10 mouse cellular contexts compared by ENCODE assay signal in genomic region chr1:166137244-166137938, GRCm38 (mm10). TPM values are rescaled to one million over a fixed set of nuclear protein-coding genes. Genes with fewer than 3 reads are reported as not detected.
DNase-seq lines count a peak whose midpoint lies in the region; ATAC-seq and TF ChIP-seq lines count a peak whose summit lies in the region.
"Had no signal": no experiment of that assay in that cellular context is flagged by ENCODE, and none has a peak within 500 bp of the region (broad histone marks: within the 10 kb centered on the region; RNA-seq: fewer than 3 reads in every experiment).

No protein-coding gene starts in this region.

- H3K9ac ChIP-seq in lung, embryonic 14.5 days, result no peak overlapping the region
- no peak overlapping the region for H3K9ac ChIP-seq in liver, embryonic 13.5 days
- H3K9ac ChIP-seq in stomach, postnatal 0 days (ENCODE audit: low read length), result no peak overlapping the region; the same call in 1 of the 2 replicates

- no peaks in the 10 kb centered on the region for H3K27me3 ChIP-seq in lung, embryonic 14.5 days (ENCODE audit: insufficient read depth, low read length)
- no peaks in the 10 kb centered on the region for H3K27me3 ChIP-seq in liver, embryonic 13.5 days
- no peaks in the 10 kb centered on the region for H3K27me3 ChIP-seq in stomach, postnatal 0 days (ENCODE audit: control insufficient read depth, insufficient read depth, low read length)

- TF ChIP-seq EP300 in stomach, postnatal 0 days (optimal IDR thresholded peaks at IDR 0.05), result no peak

- no peak overlapping the region for H3K4me2 ChIP-seq in lung, embryonic 14.5 days
- H3K4me2 ChIP-seq in liver, embryonic 13.5 days, result no peak overlapping the region
- H3K4me2 ChIP-seq in stomach, postnatal 0 days (replicated peaks; ENCODE audit: low read depth), result 0 out of 2 replicates have a peak overlapping the region, but pooled peaks have one; percentile 17

- no peaks in the 10 kb centered on the region for H3K36me3 ChIP-seq in lung, embryonic 14.5 days (ENCODE audit: insufficient read depth)
- H3K36me3 ChIP-seq in liver, embryonic 13.5 days, result no peaks in the 10 kb centered on the region
- no peaks in the 10 kb centered on the region for H3K36me3 ChIP-seq in stomach, postnatal 0 days (ENCODE audit: control insufficient read depth, insufficient read depth, low read length)

- H3K27ac ChIP-seq in lung, embryonic 14.5 days (ENCODE audit: low read depth), result no peak overlapping the region
- H3K27ac ChIP-seq in liver, embryonic 13.5 days, result no peak overlapping the region
- peak overlapping the region; percentile 63; the same call in 1 of the 2 replicates for H3K27ac ChIP-seq in stomach, postnatal 0 days (replicated peaks)

- H3K4me3 ChIP-seq in lung, embryonic 14.5 days (ENCODE audit: low read depth, low read length), result no peak overlapping the region
- H3K4me3 ChIP-seq in lung, adult 2 months (replicated peaks; ENCODE audit: extremely low read depth, low read depth, low read length), result no peak overlapping the region
- H3K4me3 ChIP-seq in liver, embryonic 13.5 days (replicated peaks), result no peak overlapping the region
- no peak overlapping the region for H3K4me3 ChIP-seq in stomach, postnatal 0 days (ENCODE audit: low read depth, low read length)

- no peak for DNase-seq in lung, embryonic 14.5 days
- no peak for DNase-seq in lung, adult 2 months
- peak; percentile 85 for DNase-seq in adrenal gland, adult 2 months
- no peak for DNase-seq in liver, embryonic 13.5 days
- peak; percentile 62 for DNase-seq in stomach, postnatal 0 days (ENCODE audit: low spot score)
- no peak for DNase-seq in right cerebral cortex, adult 2 months (ENCODE audit: low spot score in 2 of 2)
- DNase-seq: cerebellum, adult 11-12 months; left cerebral cortex, postnatal 4 days had no signal

- no peaks in the 10 kb centered on the region for H3K9me3 ChIP-seq in lung, embryonic 14.5 days (ENCODE audit: low read depth, low read length)
- no peaks in the 10 kb centered on the region for H3K9me3 ChIP-seq in liver, embryonic 13.5 days (replicated peaks)
- H3K9me3 ChIP-seq in stomach, postnatal 0 days (ENCODE audit: control insufficient read depth, low read length), result no peaks in the 10 kb centered on the region

- no peaks in the 10 kb centered on the region for H3K4me1 ChIP-seq in lung, embryonic 14.5 days (ENCODE audit: insufficient read depth)
- peaks cover 5% of the 10 kb centered on the region for H3K4me1 ChIP-seq in lung, adult 2 months (ENCODE audit: control insufficient read depth, insufficient read depth, low read length)
- H3K4me1 ChIP-seq in liver, embryonic 13.5 days (replicated peaks), result peaks cover 19% of the 10 kb centered on the region
- H3K4me1 ChIP-seq in stomach, postnatal 0 days (replicated peaks; ENCODE audit: control insufficient read depth, insufficient read depth), result no peaks in the 10 kb centered on the region

- no peak for TF ChIP-seq CTCF in lung, embryonic 14.5 days (IDR thresholded peaks at IDR 0.05; ENCODE audit: low read depth)
- no peak for TF ChIP-seq CTCF in lung, adult 2 months (IDR thresholded peaks at IDR 0.05; ENCODE audit: insufficient read depth, low read length)
- TF ChIP-seq CTCF in stomach, postnatal 0 days (IDR thresholded peaks at IDR 0.05; ENCODE audit: low read depth), result no peak

- peak; percentile 32; the same call in 1 of the 2 replicates for ATAC-seq in lung, embryonic 14.5 days (ENCODE audit: insufficient read depth)
- ATAC-seq in liver, embryonic 13.5 days (ENCODE audit: low read depth), result peak; percentile 34; the same call in 1 of the 2 replicates
- peak; percentile 86 for ATAC-seq in stomach, postnatal 0 days (ENCODE audit: low FRiP score, low TSS enrichment)
- no peak for ATAC-seq in erythroid progenitor cell, adult 5-6 weeks (replicated peaks; ENCODE audit: low FRiP score, poor library complexity, severe bottlenecking)

- no peak for TF ChIP-seq POLR2A in lung, adult 2 months (IDR thresholded peaks at IDR 0.05; ENCODE audit: borderline replicate concordance, extremely low read depth, low read depth, low read length)

- WGBS in lung, embryonic 14.5 days, result 54% methylated on average over 7 of the region's 7 CpGs
- WGBS in lung, adult 2 months, result 58% methylated on average over 7 of the region's 7 CpGs
- 54% methylated on average over 7 of the region's 7 CpGs for WGBS in liver, embryonic 13.5 days (ENCODE audit: insufficient replicate concordance)
- 51% methylated on average over 7 of the region's 7 CpGs for WGBS in stomach, postnatal 0 days

RNA-seq across cellular contexts. Expression of gene Gpa33, which starts 7.4 kb away (rescaled TPM):
- polyA plus RNA-seq in lung, embryonic 14.5 days (2014; fragmentation: Nextera tagmentation; extraction: Ambion mirVana), result 0.11 TPM in 1 of 2 replicates, not detected in the other
- 0.04 and 2.6 TPM in 2 replicates for polyA plus RNA-seq in lung, adult 2 months (2012; rRNA removed)
- under 1 TPM; 0.20 to 0.38 TPM for total RNA-seq in adrenal gland, adult 2 months (2021)
- polyA plus RNA-seq in adrenal gland, adult 2 months (2012; rRNA removed), result 0.66 and 0.78 TPM in 2 replicates
- polyA plus RNA-seq in liver, embryonic 13.5 days (2015; fragmentation: Nextera tagmentation; extraction: Ambion mirVana), result 0.17 TPM in 1 of 2 replicates, not detected in the other
- 34.3 and 35.6 TPM in 2 replicates for polyA plus RNA-seq in stomach, postnatal 0 days (2015; fragmentation: Nextera tagmentation; extraction: Ambion mirVana)
- not detected in 2 replicates for total RNA-seq in erythroid progenitor cell, adult 5-6 weeks (2015; ENCODE audit: low replicate concordance)
- not detected in 2 replicates for total RNA-seq in erythroid progenitor cell, adult 5-6 weeks (2017; ENCODE audit: low replicate concordance)
- total RNA-seq: left cerebral cortex, postnatal 4 days had no signal
- polyA plus RNA-seq: spleen, adult 2 months had no signal

RNA-seq across cellular contexts. Expression of gene Dusp27, which starts 9.7 kb away (rescaled TPM):
- 2.5 and 3.1 TPM in 2 replicates for polyA plus RNA-seq in lung, embryonic 14.5 days (2014; fragmentation: Nextera tagmentation; extraction: Ambion mirVana)
- 0.19 and 0.69 TPM in 2 replicates for polyA plus RNA-seq in lung, adult 2 months (2012; rRNA removed)
- total RNA-seq in adrenal gland, adult 2 months (2021), result under 1 TPM; 0.07 to 0.12 TPM
- 0.03 and 0.10 TPM in 2 replicates for polyA plus RNA-seq in adrenal gland, adult 2 months (2012; rRNA removed)
- polyA plus RNA-seq in liver, embryonic 13.5 days (2015; fragmentation: Nextera tagmentation; extraction: Ambion mirVana), result 0.16 TPM in 2 replicates
- 0.50 and 0.57 TPM in 2 replicates for polyA plus RNA-seq in stomach, postnatal 0 days (2015; fragmentation: Nextera tagmentation; extraction: Ambion mirVana)
- not detected in 2 replicates for total RNA-seq in erythroid progenitor cell, adult 5-6 weeks (2015; ENCODE audit: low replicate concordance)
- total RNA-seq in erythroid progenitor cell, adult 5-6 weeks (2017; ENCODE audit: low replicate concordance), result not detected in 2 replicates

Comparison
In these comparisons a context has a peak if more than half of its experiments do, and no peak if none do; other contexts are left out.
1. DNase-seq: peak in adrenal gland, adult 2 months (single experiment) and stomach, postnatal 0 days (single experiment); none in lung, embryonic 14.5 days (single experiment), lung, adult 2 months (single experiment), liver, embryonic 13.5 days (single experiment) and right cerebral cortex, adult 2 months (0 of 2).